Mouse (Mus musculus) thymus, postnatal 36 days (tissue): ENCODE data around the gene Gfy.
A peak's percentile ranks its signal among the peaks of the same experiment; 100 is the strongest.

Source experiments
- DNase-seq, 2 experiments: peaks; one replicate each; pipeline ENCODE4 v3.0.0; 2022; ENCODE audit warnings: mixed read lengths in 2 of 2

Gfy gene

DNA sequence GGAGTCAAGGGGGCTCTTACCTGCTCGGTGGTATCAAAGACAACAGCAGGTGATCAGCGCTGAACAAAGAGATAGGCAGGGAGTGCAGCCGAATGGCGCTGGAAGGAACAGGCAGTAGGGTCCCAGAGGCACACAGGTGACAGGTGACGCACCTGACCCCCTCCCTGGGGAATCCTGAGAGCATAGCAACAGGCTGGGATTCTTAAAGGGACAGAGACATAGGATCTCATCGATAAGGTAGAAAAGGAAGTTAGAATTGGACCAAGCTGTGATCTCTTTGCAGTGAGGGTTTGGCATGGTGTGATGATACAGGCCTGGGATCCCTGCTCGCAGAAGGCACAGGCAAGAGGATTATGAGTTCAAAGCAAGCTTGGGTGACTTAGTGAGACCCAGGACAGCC lies at the start of gene Gfy:
Gene Gfy (minus strand): TSS at position 101 of the 400 bp plus-strand sequence.
- DNase-seq: no peak

DNA sequence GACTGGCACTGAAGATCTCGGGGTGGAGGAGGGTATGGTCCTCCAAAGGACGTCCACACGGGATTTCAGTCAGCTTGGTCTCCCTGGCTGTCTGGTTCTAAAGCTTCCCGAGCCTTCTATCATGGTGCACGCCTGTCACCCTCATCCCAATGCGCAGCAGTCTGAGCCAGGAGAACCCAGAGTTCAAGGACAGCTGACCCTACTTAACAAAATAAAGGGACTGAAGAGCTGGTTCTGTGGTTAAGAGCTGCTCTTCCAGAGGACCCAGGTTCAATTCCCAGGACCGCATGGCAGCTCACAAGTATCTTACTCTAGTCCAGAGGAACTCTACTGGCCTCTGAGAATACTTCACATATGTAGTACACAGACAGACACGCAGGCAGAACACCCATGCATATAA lies 49.7 kb upstream of the Gfy start:
- no peak for DNase-seq

DNA sequence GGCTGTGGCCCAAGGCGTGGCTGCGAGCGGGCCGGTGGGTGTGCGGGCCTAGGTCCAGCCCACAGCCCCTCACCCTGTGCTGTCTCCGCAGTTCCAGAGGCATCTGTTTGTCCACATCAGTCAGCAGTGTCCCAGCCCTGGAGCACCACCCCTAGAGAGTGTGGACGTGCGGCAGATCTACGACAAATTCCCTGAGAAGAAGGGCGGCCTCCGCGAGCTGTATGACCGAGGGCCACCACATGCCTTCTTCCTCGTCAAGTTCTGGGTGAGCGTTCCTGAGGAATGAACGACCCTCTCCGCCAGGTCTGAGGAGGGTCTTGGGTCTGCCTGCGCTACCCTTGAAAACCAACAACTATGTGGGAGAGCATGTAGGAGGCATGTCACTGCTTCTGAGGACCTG lies 49.2 kb upstream of the Gfy start:
- no peak for DNase-seq

DNA sequence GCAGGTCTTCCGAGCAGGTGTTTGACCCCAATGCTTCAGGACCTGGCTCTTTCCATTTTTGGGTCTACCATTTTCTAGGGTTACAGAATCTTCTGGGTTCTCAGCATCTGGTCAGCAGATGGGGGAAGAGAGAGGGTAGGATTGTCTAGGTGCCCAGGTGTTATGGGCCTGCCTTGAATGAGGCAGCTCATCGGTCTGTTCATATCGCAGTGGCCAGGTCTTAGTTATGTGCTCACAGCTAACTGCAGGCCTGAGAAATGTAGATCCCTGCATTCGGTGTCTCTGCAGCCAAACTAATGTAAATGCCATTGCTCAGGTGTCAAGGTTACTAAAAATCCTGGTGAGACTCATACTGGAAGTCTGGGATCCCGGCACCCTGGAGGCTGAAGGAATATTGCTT lies 47.1 kb upstream of the Gfy start:
- DNase-seq: no peak

DNA sequence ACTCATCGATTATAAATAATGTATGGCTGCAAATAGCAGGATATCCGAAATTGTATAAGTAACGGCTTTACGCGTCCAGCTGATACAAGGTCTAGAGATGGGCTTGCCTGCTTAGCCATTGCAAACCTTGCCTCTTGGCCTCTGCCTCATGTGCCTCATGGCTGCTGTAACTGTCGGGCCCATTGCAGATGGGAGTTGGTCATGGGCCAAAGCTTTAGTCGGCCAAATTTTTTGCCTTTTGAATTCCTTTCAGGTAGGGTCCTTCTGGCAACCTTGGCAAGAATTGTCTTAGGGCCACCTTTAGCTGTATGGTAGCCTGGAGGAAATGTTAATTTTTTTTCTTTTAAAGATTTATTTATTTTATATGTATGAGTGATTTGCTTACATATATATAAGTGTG lies 45.5 kb upstream of the Gfy start:
- DNase-seq: no peak

DNA sequence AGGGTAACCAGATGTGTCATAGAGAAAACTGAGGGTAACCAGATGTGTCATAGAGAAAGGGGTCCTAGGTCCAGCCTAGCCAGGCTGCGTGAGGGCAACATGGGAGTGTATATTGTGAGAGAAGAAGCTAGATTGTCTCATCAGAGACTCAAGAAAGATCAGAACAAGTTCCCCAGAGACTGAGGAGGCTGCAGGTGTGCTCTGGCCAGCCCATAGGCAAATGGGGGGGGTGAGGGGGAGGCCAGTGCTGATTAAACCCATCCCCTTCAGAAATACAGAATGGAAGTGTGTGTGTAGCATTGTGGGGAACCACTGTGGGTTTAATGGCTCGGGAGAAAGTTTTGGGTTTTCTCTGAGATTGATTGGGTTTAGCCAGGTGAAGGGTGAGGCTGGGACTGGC lies 42.3 kb upstream of the Gfy start:
- no peak for DNase-seq

DNA sequence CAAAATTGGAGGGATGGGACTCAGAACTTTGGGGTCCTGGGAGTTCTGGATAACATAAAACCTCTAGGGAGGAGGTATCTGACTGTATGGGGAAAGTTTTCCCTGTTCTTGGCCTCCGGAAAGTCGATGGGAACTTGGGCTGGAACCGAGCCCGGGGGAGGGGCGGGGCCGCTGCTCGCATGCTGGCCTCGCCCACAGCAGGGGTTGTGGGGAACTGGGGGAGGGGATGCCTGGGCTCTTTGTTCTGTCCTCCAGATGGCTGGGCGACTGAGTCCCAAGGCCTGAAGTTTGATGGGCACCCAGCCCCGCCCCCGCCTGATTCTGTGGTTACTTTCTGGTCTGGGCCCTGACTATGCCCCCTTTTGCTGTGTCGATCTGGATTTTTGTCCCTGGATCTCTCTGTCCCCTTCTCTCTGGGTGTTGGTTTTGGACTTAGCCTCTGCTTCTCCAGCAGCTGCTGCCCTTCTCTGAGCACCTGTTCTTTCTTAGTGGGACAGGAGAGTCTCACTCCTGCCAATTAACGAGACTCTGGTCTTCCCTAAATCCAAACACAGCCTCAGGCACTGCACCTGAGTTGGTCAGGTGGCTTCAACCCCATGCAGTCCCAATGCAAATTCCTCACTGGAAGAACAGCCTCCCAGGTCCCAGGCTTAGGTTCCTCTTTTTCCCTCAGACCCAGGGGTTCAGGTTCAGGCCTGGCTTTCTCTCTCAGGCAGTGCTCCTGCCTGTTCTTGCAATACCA lies 37.2 kb upstream of the Gfy start:
- no peak for DNase-seq

DNA sequence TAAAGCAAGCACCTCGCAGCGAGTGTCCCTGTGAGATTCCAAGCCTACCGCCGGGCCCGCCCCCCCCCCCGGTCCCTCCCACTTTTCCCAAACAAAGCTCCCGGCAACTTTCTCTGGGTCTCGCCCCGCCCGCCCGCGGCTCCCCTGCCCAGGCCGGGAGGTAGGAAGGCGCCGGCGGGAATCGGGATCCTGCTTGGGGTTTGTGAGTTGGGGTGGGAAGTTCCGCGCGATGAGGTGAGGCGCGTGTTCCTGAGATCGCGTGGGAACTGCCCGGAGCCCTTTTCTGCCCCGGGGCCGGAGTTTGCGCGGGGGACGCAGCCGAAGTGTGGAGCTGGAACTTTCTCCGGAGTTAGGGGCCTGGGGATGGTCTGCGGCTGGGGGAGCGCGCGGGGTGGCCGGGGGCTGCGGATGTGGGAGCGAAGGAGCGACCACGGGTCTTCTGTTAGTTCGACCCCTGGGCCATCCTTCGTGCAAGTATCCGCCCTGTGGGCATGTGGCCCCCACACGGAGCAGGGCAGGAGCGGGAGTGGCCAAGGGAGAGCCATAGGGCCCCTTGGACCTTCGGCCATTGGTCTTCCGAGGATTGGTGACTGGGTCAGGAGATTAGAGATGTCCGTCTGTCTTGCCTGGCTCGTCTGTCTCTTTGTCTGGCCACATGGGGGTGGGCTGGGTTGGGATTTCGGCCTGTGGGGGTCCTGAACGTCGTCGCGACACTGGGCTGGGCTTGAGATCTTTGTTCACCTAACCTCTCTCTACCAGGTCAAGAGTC lies 36.5 kb upstream of the Gfy start, which contains the start of gene Tead2:
Gene Tead2 (plus strand): TSS at position 81 of the 769 bp plus-strand sequence.
- no peak for DNase-seq

DNA sequence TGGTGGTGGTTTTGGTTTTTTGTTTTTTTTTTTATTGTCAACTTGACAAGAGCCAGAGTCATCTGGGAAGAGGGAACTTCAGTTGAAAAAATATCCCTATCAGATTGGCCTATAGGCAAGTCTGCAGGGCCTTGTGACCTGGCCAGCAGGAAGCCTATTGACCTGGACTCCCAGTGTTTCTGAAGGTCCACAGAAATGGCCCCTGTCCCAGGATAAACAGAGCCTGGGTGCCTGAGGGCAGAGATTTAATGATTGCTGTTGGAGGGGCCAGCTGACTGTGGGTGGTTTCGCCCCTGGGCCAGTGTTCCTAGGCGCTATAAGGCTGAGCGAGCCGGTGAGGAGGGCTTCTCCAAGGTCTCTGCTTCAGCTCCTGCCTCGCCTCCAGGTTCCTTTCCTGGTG lies 34.3 kb upstream of the Gfy start:
- no peak for DNase-seq

DNA sequence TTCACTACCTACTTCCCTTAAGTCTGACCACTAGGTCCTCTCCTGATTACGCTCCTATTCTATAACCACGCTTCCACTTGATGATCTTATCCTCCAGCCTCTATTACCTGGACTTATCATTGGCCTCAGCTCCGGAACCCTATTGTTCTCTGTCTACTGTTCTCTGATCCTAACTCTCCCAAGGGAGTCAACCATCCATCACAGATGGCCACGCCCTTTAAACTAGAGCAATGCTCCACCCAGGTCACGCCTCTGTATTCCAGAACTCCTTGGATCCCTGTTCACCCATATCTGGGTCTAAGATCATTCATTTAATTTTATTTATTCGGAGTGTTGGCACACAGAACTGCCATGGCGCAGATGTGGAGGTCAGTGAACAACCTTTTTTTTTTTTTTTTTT lies 33.0 kb upstream of the Gfy start:
- no peak for DNase-seq

DNA sequence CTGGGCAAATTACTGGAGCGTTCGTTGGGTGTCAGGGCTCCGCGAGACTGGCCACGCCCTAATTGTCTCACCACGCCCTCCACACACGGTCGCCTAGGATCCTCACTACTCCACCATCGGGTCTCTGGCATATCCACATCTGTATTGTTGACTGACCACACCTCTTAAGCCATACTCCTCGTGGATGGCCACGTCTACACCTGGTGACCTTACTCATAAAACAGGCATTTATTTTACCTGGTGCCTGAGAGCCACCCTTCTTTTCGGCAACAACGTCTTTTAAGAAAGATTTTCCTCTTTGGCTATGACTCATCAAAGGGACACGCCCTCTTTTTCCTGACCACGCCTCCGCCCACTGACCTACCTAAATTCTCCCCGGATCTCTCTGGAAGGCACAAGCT lies 32.5 kb upstream of the Gfy start, which contains the start of gene Dkkl1:
Gene Dkkl1 (minus strand): TSS at position 297 of the 401 bp plus-strand sequence.
- no peak for DNase-seq

DNA sequence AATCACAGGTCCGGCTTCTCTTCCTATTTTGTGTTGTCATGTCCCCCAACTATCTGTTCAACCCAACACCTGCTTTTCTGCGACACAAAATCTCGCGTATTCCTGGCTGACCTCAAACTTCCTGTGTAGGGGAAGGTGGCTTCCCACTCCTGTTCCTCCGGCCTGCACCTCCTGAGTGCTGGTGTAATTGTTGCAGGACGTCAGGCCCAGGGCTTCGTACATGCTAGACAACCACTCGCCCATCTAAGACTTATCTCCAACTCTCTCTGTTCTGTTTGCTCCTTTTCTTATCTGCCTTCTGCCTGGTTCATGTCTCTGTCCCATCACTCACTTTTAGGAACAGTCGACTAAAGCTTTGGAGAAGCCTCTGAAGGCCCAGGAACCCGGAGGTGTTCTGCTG lies 31.7 kb upstream of the Gfy start:
- DNase-seq: no peak

DNA sequence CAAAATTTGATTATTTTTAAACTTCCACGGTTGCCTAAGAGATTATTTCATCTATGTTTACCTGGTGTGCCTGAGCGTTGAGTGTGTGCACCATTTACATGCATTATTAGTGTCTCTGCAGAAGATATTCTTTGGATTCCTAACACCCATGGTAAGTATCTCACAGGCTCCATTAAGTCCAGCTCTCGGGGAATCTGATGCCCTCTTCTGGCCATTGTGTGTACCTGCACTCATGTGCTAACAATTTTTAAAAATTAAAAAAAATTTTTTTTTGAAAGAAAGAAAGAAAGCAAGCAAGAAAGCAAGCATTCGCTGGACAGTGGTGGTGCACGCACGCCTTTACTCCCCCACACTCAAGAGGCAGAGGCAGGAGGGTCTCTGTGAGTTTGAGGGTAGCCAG lies 28.9 kb upstream of the Gfy start:
- DNase-seq: no peak

DNA sequence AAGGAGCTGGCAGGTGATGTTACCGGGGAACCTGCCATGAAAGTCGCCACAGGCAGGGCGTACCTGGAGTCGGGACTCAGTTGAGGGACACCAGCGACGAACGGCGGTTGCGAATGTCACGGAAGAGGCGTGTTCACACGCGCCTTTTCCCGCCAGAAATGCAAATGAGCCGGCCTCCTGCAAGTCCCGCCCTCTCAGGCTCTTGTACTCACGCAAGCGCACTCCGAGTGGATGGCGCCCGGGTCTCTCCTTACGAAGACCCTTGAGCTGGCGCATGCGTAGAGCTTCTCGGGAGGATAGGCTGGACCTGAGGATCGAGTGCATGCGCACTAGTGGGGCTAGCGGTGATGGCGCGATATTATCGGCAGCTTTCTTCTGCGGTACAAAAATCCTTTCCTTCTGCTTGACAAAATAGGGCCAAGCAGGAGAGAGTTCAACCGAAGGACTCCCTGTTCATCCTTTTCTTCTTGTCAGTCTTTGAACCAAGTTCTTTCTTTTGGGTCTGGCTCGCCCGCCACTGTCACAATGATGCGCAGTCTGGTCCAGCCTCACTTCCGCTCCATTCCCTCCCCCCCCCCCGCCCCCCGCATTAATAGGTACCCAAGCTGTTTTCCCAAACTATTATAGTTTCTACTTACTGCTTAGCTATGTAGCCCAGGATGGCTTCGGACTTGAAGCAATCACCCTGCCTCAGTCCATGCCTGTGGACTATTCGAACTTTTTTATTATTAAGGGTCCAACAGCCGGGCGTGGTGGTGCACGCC lies 25.2 kb upstream of the Gfy start, which contains the start of gene Ccdc155:
Gene Ccdc155 (minus strand): TSS at position 513 of the 764 bp plus-strand sequence.
- DNase-seq: peak; percentile 90 to 95

DNA sequence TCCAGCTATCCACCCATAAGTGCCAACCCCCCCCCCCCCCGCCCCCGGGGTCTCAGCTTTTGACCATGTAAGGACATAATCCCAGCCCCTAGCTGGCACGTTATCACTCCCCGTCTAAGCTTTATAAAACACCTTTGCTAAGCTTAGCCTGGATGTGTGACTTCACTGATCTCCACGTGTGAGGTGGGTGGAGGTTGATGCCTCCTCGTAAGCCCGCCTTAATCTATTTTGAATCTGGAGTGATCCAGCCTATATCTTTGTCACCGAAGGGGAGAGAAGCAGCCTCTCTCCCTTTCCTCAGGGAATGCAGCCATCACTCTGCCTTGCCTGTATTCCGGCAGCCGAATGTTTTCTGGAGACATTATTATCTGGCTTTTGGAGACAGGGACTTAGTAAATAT lies 23.3 kb upstream of the Gfy start:
- DNase-seq: no peak

DNA sequence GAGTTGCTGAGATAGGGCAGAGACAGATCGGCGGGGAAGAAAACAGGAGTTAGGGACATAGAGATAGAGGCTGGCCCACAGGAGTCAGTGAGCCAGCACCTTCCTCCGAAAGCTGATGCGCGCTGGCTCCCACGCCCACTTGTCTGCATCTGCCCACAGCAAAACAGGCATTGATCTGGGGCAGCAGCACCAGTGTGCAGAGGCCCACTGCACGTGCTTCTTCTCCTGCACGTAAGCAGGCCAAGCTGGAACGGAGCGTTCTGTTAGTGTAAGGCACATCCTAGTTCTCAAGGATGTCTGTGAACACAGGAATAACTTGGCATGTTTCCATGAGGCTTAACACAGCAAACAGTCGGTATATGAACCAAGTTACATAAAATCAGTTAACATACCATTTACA lies 19.6 kb upstream of the Gfy start:
- DNase-seq: no peak

DNA sequence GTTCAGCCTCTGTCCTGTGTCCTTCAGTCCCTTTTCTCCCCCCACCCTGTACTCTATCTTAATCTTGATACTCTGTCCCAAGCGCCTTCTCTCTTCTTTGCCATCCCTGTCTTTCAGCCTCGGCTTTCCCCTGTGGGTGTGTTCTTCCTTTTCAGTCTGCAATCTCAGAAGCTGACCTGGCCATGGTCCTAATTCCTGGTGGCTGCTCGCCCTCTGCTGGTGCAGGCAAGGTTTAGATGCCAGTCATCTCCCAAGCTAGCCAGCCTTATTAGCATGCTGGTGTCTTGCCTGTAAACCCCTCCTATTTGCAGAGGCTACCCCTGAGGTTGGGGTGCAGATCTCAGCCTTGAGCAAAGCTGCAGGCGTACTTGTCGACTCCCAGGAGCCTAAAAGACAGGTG lies 19.1 kb upstream of the Gfy start:
- no peak for DNase-seq

DNA sequence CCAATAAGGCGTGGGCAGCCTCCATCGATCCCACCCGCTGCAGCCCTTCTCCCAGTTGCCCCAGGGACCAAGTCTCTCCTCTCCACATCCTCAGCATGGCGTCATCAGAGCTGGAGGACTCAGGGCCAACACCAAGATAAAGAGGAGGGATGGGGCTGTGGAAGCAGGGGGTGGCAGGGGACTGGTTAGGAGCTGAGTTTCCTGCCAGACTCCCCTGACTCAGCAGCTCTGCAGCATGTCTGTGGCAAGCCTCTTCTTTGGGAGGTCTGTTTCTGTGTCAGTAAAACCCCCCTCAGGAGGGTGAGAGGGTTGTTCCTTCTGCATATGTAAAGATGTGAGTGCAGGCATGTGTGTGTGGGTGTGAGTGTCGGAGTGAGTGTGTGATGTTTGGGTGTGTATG lies 17.6 kb upstream of the Gfy start:
- no peak for DNase-seq

DNA sequence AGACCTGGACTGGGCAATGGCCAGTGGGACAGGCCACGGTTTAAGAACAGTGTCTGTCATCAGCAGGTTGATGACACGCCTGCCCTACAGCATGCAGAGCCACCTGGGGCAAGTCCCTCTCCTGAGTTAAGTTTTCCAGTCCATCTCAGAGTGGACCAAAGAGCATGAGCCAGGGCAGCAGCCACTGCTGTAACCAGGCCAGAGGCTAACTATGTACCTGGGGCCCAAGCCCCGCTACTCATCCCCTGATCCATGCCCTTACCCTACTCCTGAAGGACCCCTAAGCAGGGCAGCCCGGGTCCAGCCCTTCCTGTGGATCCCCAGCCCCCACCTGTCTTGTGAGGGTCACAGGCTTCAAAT lies 16.8 kb upstream of the Gfy start:
- no peak for DNase-seq

DNA sequence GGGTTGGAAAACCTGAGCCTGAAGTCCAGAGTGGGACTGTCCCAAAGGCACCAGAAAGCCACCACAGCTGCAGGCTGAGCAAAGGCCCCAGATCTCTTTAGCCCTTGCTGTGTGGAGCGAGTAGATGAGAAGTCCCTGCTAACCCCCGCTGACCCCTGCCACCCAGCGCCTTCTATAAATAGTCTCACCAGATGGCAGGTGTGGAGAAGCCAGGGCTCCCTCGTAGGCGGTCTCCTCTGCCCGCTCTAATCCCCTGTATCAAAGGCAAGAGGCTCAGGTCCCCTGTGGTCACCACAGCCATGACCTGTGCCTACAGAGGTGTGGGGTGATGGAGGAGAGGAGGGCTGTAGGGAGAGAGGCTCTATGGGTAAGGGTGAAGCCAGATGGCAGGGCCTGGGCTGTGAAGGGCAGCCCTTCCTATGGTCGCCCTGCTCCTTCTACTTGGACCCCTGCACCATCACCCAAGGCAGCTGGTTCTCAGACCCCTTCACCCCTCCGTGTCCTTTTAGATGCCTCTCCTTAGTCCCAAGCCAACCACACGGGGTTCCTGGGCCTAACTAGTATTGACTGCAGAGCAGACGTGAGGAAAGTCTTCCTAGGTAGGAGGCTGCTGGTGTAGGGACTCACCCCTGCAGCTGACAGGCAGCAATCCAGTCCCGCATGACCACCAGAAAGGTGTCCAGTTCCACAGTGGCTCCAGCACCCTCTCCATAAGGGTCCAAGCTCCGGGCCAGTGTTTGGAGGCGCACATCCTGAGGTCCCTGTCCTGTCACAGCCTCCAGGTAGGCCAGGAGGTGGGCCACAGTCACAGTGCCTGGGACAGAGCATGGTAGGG lies 16.2 kb upstream of the Gfy start:
- no peak for DNase-seq

DNA sequence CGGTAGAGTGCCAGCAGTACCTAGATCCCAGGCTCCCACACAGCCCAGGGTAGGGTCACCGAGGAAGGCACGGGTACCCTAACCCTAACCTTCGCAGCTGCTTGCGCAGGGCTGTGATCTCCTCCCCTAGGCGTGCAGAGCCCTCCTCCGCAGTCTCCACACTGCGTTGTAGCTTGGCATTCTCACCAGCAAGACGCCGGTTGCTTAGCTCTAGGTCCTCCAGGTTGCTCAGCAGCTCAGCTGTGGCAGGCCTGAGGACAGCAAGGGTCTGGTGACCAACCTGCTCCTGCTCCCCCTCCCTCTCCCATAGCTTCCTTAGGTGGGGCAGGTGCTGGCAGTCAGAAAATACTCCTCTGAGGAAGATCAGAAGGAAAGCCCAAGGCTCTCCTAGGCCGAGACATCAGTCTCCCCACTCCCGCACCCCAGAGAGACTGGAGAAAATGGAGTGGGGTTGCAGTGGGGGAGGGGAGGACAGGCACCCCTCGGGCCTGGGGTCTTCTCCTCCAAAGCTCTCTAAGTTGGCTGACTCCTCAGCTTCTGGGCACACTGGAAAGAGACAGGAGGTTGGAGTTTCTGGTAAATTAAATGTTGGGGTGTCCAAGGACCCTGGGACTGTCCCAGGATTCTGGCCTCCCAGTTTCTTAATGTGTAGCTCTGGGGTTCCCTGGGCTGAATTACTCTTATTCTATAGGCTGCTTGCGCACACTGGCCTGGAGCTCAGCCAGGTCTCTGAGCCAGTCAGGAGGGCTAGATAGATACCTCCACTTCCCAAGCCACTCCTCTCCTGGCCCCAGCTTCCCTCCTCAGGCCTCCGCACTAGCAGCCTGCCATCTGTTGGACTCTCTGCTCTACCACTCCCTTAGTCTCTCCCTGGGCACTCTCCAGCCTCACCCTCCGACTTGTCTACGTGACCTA lies 14.8 kb upstream of the Gfy start:
- DNase-seq: no peak

DNA sequence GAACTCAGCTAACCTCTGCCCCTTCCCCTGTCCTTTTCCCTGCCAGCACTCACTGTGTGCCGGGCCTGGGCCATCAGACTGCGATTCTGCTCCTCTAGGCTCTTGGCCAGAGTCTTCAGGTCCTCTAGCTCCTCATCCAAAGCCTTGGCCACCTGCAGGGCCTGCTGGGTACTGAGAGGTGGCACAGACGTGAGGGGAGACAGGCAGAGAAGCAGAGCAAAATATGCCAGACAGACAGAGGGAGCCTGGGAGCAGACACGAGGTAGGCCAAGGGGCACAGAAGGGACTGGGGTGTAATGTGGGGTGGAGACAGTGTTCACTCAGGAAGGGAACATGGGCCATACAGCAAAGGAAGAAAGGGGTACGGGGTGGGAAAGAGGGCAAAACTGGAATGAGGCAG lies 14.0 kb upstream of the Gfy start:
- no peak for DNase-seq
